ENCODE assay signal across 16 mouse cellular contexts in genomic region chr15:8321491-8321890, GRCm38 (mm10).
DNase-seq lines count a peak whose midpoint lies in the region.
"Had no signal": no experiment of that assay in that cellular context is flagged by ENCODE, and none has a peak within 500 bp of the region (broad histone marks: within the 10 kb centered on the region; RNA-seq: fewer than 3 reads in every experiment).

No protein-coding gene starts in this region.

- DNase-seq in layer of hippocampus, adult 9-11 months: peak; percentile 9
- no peak for DNase-seq in layer of hippocampus, postnatal 10 days (ENCODE audit: low spot score in 2 of 2)
- DNase-seq in gastrocnemius, adult 18-20 months (ENCODE audit: low spot score): peak; percentile 47
- peak; percentile 45 for DNase-seq in gastrocnemius, postnatal 25 days
- peak; percentile 13 to 53 for DNase-seq in lung, postnatal 4 days
- DNase-seq in spleen, postnatal 36 days (ENCODE audit: low spot score in 2 of 2): no peak
- DNase-seq in ovary, adult 18-20 months (ENCODE audit: low spot score): no peak
- DNase-seq: adrenal gland, adult 8-10 months; cerebellum, adult 8-10 months; cerebellum, postnatal 25 days; forebrain, postnatal 0 days; heart, postnatal 14 days; kidney, adult 11 months; kidney, postnatal 25 days; right cerebral cortex, postnatal 4 days; thymus, postnatal 4 days had no signal

Comparison
In these comparisons a context has a peak if more than half of its experiments do, and no peak if none do; other contexts are left out.
1. DNase-seq: peak in layer of hippocampus, adult 9-11 months (single experiment), gastrocnemius, adult 18-20 months (single experiment), gastrocnemius, postnatal 25 days (single experiment) and lung, postnatal 4 days (2 of 2); none in layer of hippocampus, postnatal 10 days (0 of 2), spleen, postnatal 36 days (0 of 2) and ovary, adult 18-20 months (single experiment).